Mouse (Mus musculus) neural tube, embryonic 10.5 days (tissue): ENCODE results near the gene Muc13.

ENCODE experiments used
- DNase-seq: peaks from one replicate; pipeline ENCODE4 v3.0.0-alpha.2; 2017; ENCODE audit warnings: low spot score; ENCODE audit errors: extremely low spot score

Gene Muc13

DNA sequence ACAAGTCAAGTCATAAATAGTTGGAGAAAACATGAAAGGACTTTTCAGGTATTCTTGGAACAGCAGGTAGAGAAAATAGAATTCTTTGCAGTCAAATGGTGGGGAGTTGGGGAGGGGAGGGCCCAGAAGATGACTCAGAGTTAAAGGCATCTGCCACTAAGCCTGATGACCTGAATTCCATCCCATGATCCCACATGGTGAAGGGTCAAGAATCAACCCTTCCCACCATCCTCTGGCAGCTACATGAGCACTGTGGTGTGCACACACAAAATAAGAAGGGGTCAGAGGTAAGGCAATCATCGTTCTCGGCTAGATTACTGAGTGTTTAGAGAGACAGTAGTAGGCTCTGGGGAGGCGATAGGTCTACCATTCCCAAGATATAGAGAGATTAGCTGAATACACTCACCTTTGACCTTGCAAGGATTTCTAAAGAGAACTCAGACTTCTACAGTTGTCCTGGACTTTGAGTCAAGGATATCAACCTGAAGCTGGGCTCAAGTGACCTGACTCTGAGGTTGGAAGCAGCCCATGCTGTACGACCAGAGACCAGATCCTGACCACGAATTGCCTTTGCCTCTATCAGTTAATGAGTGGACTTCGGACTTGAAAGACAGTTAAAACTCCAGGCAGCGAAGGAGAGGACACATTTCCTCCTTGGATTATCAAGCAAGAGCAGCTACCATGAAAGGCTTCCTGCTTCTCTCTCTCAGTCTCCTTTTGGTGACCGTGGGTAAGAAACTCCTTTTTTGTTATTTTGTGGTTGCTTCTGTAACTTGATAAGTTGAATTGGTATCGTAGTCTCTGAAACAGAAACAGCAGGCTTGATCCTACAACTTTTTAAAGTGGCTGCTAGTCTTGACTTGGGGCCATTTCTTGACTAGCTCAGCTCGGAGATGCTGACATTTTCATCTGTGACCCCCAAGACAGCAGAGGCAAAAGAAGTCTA lies at the start of gene Muc13:
Gene Muc13, plus strand, starts transcription at position 192 of the 946 bp plus-strand sequence.
- DNase-seq: no peak

DNA sequence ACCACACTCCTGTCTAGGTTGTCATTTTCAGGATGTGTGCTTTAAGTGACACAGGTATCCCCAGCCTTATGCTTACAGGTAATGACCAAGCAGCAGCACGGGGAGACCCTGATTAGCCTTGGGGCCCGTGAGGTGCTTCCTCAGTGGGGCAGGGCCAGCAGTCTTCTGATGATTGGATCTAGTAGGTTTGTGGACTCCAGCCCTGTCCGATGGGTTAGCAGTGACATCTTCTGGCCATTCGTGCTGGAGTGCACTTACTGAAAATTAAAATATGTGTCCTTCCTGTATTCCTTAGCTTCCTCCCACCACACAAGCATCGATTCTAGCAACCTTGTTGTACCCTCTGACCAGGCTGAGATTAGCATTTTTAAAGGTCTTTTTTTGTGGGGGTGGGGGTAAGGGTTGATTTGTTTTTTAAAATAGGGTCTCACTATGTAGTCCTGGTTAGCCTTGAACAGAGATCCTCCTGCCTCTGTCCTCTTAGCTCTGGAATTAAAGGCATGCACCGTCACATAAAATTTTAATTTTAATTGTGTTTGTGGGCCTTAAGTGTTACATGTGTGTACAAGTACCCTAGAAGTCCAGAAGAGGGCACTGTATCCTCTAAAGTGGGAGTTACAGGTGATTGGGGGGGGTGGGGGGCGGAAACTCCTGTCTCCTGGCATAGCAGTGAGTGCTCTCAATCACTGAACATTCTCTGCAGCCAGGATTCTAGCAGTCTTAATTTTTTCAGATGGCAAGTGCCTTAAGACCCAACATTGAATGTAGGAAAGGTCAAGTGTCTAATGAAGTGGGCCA lies 49.0 kb upstream of the Muc13 start:
- DNase-seq: no peak

DNA sequence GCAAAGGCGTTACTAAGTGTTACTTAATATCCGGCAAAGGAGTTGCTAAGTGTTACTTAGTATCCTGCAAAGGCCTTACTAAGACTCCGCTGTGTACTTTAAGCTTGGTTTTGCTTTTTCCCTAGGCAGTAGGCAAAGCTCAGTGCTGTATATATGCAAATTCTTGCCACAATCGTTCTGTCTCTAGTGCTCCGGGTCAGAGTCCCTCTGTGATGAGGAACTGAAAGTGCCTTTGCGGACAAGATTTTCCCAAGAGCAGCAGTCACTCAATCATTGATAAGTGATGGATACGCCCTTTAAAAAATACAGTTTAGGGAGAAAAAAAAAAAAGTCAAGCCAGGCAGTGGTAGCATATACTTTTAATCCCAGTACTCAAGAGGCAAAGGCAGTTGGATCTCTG lies 48.4 kb upstream of the Muc13 start:
- no peak for DNase-seq

DNA sequence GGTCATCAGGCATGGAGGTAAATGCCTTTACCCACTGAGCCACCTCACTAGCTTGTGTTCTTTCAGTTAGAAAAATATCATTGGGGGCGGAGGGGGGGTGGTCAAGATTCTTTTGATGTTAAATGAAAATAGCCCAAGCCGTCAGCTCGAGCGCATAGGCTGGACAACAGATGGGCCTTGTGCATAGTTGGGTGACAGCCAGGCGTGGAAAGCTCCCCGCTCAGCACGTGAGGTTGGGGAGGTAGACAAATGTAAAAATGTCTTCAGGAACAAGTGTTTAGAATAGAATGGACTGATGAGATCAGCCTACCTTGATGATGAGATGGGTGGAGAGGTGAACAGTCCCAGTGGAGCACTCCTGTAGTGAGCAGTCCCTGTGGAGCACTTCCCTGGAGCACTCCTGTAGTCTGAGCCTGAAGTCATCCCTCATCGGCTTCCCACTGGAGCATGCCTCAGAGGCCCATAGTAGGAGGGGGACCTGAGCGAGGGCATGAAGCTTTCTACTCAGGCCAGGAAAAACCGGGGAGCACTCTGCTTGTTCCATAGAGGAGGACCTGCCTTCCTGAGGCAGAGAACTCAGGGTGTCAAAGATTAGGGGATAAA lies 47.7 kb upstream of the Muc13 start:
- no peak for DNase-seq

DNA sequence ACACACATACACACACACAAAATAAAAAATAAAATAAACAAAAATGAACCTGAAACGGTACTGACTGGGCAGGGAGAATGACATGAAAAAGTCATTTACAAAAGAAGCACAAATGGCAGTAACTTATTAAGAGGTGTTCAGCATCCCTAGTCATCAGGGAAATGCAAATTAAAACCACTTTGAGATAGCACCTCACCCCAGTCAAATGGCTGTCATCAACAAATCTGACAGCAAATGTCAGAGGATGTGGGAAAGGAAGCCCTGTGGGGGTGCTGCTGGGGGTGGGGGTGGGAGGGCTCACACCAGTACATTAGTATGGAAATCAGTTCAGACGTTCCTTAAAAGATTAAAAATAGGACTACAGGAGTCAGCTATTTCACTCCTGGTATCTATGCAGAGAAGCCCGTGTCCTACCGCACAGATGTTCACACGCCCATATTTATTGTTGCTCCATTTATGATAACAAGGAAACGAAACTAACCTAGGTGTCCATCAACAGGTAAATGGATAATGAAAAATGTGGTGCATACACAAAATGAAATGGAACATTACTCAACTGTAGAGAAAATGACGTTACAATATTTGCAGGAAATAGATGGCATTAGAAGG lies 46.4 kb upstream of the Muc13 start:
- no peak for DNase-seq

DNA sequence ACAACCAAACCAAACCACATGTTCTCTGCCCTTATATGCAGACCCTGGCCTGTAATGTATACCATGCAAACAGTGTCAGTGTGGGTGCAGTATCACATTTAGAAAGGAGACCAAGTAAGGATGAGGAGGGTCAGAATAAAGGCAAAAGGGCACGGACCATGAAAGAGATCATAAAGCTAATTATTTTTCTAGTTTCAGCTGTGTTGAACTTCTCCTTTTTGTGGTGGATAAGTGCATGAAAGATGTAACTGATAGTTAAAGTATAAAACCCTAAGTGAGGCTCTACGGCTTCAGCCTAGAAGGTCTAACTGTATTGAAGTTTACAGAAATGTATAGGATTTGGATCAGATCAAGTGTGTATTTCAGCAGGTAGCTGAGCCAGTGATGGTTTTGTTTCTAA lies 45.8 kb upstream of the Muc13 start:
- no peak for DNase-seq

DNA sequence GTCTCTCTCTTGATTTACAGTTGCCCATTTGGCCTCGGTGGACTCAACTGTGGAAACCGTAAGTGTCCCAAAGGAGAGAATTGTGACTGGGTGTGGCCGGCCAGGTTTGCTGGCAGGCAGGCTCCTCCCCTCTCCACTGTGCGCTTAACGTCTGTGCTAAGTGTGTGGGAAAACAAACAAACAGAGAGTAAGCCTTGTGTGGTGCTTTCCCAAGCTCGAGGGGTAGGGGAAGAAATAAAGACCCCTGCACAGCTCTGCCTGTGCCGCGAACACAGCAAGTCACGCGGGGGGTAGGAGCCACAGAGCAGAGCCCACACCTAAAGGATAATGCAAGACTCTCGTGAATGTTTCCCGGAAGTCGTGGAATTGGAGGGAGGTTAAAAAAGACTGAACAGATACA lies 42.7 kb upstream of the Muc13 start:
- no peak for DNase-seq

DNA sequence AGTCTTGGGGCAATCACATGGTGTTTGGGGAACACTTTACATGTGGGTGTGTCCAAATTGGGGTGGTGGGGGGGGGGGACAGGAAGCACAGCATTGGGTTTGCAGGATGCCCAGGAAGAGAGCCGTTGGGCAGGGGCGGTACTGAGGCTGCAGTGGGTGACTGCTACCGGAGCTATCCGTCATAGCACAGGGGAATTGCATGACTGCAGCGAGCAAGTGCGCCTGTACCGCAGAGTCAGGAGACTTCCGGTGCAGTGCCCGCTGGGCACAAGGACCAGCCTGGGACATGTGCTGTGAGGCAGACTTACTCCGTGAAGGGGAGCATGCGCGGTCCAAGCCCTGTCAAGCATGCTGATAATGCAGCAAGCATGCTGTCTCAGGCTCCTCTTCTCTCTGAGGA lies 42.2 kb upstream of the Muc13 start:
- no peak for DNase-seq

DNA sequence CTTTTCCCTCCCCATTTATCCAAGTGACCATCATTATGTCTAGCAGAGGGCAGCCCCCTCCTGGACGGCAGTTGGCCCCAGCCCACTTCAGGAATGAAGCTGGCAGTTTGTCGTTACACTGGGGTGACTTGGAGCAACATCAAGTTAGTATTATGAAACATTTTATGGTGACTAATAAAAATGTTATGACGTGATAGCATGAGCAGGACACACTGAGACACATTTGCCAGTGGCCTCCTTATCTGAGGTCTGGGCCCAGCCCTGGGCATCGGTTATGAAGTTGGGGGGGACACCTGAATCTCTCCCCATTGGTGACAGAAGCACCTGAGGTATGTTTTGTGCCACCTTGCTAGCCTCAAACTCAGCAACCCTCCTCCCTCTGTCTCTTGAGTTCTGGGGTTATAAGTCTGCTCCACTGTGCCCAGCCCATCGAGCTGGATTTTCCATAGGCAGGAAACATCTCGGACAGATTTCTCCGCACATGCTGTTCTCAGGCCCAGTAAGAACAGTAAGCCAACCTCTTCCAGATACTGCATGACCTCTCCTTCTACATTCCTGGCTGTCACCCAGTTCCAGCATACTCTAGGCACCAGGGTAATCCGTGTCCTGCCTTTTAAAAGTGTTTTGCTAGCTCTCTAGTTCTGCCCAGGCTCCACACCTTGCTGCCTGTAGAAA lies 40.8 kb upstream of the Muc13 start:
- no peak for DNase-seq

DNA sequence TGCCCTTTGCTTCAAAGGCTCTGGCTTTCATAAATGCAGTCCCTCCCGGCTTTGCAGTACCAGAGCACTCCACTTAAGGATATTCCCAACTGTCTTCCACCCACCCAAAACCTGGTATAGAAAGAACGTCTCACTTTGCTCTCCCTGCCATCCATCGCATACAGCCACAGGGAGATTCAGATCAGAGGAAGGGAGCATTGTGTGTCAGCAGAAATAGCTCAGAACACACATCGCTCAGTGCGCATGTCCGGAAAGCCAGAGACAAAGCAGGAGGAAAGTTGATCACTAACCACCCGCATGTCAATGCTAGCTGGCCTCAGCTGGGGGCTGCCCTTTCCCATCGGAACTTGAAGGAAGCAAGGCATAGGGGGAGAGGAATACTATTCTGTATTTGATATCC lies 38.5 kb upstream of the Muc13 start:
- DNase-seq: no peak

DNA sequence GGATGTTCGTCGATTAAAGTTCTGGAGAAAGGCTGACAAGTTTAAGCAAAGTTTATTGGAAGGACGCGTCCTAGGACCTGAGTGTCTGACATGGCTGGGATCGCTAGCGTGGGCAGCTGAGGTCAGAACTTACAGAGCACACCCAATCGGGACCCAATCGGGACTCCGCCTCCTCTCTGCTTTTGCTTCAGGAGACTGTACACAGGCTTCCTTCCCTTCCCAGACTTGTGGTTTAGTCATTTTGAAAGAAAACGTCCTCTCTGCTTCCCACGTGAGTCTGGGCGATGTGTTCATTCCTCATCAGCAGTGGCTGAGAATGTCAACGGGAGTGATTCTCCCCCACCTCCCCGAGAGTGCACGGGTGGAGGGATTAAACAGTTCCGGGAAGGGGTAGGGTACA lies 37.9 kb upstream of the Muc13 start:
- DNase-seq: no peak

DNA sequence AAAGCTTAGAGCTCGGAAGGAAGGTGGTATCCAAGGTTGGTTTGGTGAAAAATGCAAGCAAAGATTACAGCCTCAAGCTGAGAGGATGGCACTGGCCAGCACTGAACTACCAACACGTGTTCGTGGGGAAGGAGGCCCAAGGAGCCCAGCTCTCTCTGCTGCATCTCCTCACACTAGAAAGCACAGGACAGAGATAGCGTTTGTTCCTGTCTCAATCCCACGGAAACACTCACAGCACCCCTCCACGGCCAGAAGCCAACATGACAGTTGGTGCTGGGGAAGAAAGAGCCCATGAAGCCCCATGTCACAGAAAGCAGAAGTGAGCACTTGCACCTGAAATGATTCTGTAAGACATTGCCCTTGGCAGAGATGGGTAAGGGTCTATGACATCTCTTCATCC lies 37.4 kb upstream of the Muc13 start:
- DNase-seq: no peak

DNA sequence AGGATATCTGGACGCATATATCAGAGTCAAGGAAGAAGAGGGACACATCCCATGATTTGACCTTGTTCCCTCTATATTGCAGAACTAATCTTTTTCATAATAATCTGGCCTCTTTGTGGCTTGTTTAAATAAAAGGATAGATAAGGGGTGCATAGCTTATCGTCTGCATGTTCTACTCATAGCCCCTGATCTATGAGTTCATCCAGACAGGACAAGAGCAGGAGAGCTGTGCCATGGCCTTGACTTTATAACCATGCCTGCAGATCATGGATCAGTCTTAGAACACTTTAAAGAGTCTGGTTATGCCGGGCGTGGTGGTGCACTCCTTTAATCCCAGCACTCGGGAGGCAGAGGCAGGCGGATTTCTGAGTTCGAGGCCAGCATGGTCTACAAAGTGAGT lies 34.6 kb upstream of the Muc13 start:
- DNase-seq: no peak

DNA sequence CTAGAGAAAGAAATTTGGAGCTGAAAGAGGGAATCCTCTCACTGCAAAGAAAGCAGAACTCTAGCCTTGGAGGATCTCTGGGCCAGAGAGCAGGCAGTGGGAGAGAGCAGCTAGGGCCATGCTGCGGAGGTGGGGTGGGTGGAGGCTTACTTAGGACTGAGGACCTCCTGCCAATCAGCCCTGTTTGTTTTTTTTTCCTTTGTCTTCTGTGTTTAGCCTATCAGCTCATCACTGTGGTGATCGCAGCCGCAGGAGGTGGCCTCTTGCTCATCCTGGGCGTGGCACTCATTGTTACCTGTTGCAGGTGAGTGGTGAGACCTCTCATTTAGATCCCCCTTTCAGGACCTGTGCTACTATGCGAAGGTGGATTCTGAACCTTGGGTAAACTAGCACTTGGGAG lies 33.3 kb upstream of the Muc13 start:
- DNase-seq: no peak

DNA sequence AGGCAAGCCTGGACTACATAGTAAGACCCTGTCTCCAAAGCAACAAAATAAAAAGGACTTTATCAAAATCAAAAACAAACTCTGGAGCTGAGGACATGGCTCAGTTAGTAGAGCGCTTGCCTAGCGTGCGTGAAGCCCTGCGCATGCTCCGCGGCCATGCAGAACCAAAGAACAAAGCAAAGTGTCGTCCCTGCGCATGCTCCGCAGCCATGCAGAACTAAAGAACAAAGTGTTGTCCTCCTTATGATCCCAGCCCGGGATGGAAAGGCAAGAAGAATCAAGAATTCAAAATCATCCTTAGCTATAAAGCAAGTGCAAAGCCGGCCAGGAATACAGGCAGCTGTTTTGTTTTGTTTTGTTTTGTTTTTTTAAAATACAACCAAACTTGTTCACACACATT lies 32.8 kb upstream of the Muc13 start:
- no peak for DNase-seq

DNA sequence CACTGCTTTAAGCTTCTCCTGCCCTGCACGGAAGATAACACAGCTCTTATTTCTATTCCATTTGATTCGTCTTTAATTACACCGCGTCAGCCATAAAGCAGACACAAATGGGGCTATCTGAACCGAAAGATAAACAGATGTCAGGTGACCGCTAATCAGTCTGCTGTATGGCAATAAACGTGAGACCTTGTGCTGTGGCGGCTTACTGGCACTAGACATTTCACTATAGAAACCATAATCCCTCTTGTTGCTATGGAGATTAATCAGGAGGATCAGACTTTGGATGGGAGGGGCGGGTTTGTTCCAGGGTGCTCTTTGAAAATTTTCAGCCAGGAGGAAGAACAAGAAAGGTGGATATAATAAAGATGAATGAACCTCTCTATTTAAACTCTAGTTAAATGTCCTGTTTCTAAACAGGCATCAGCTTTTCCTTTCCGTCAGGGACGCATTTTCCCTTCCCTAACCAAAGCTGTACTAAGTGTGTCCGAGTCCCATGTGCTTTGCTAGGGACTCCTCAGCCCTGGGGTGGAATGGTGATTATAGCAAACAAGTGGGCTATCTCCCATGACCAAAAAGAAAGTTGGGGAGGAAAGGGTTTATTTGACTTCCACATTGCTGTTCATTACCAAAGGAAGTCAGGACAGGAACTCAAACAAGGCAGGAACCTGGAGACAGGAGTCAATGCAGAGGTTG lies 29.2 kb upstream of the Muc13 start:
- no peak for DNase-seq

DNA sequence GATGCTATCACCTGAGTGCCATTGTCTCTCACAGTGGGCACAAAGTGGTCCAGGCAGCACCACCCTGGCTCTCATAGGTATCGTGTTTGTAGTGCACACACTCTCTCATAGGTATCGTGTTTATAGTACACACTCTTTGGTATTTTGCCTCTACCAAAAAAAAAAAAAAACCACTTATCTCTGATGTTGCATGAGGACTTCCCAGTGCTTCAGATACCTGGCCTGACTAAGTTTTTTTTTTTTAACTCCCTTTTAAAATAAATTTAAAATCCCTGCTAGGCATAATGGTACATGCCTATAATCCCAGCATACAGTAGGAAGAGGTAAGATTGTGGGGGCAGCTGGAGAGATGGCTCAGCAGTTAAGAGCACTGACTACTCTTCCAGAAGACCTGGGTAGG lies 28.4 kb upstream of the Muc13 start:
- no peak for DNase-seq

DNA sequence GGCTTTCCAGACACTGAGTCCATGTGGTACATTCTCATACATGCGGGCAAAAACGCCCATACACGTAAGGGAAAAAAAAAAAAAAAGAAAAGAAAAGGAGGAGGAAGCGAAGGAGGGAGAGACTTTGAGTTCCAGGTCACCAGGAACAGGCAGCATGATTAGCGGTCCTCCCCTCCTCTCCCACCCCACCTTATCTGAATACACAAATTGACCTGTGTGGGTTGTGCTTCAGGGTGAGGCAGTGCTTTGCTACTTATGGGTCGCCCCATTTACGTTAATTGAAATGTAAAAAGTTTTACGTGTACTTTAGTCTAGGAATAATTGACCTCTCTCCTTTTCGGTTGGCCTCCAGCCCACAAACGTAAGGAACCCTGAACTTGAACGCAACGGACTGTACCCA lies 27.5 kb upstream of the Muc13 start:
- no peak for DNase-seq

DNA sequence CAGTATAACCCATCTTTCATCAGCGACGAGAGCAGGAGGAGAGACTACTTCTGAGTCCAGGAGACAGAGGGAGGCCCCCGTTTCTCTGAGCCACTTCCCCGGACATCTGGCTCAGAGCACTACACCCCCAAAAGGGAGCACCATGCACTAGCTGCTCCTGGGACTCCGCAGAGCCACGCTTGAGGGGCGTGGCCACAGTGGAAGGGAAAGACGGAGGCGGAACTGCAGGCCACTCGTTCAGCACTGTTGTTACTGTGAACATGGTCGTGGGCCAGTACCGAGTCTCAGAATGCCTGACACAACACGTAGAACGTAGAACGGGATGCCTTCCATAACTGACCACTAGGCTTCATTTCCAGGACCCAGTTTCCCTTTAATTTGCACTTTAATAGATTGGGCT lies 27.1 kb upstream of the Muc13 start:
- no peak for DNase-seq

DNA sequence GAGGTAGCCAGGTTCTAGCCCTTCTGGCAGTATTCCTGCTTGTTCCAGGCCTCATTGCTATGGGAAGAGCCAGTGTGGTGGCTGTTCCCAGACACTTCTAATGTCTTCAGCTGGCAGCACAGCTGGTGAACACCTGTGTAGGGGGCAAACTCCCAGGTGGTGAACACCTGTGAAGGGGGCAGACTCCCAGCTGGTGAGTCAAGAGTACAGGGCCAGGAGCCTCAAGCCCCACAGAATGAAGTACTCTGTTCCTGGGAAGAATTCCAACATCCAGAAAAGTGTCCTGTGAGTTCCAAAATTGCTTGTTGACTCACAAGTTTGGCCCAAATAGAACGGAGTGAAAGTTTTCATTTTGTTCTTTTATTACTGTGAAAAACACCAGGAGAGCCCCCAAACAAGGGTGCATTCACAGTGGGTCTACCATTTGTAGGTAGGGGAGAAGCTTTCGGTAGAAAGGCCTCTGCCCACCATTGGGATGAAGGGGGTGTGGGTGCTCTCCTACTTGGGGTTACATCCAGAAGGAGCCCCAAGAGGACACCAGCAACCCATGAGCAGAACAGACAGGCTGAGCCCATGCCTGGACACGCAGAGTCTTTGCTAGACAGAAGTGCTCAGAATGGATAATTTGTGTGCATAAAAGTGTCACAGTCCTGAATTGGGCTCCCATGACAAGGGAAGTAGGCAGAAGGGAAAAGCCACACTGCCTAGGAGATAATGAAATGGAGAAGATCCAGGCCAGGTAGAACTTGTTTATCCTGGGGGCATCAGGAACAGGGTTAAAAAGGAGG lies 25.2 kb upstream of the Muc13 start:
- DNase-seq: no peak
